Mouse (Mus musculus) embryonic stem cell, embryonic (primary cell): Measurements from ENCODE around the gene Ppp1r35.

ENCODE experiments used
- CTCF ChIA-PET, 4 experiments: fragments of 300-600 bp in 2 of 4; fragments of 350-600 bp in 2 of 4; sonication (Branson Sonifier 250); formaldehyde crosslinking; loops; one replicate each; lab custom pipeline; 2022; ENCODE audit warnings: inconsistent platforms in 2 of 4; lab: Charles Lee
- POLR2A ChIA-PET, 4 experiments: fragments of 300-600 bp in 2 of 4; fragments of 350-600 bp in 2 of 4; sonication (Branson Sonifier 250); formaldehyde crosslinking; loops; one replicate each; lab custom pipeline; 2022; ENCODE audit warnings: antibody characterized with exemption in 4 of 4, inconsistent platforms in 1 of 4; lab: Charles Lee

Ppp1r35 gene

DNA sequence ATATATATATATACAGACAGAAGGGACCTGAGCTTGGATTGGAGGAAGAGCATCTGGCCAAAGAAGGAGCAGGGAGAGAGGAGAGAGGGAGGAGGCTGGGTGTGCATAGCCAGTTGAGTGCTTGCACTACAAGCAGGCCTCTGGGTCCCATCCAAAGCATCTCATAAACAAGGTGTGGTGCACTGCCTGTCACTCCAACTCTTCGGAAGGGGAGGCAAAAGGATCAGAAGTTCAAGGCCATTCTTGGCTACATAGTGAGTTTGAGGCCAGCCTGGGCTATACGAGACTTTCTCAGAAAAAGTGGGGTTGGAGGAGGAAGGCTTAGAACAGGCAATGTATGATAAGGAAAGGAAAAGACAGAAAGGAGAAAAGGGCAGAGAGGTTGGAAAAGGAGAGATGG, 47.3 kb downstream of the Ppp1r35 start:
- CTCF ChIA-PET: no interaction called here
- POLR2A ChIA-PET: interaction anchor here in 1 of 4 experiments (1.3 kb wide), 1 partner anchor 10 kb away, joined by 3 read pairs; no protein-coding TSS in a partner anchor

DNA sequence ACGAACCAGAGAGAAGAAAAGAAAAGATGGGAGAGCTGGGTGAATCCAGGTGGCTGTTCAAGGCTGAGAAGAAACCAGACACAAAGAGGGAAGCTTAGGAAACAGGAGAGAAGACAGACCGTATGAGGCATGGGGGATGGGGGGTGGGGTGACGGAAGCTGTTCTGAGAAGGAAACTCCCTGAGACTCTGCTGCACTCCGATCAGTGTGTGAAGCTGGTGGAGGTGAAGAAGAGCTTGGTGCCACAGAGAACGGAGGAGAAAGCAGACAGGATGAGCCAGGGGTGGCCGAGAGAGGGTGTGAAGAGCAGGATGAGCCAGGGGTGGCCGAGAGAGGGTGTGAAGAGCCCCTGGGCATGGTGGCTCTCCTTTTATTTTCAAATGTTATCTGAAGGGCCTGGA, 47.8 kb downstream of the Ppp1r35 start:
- ChIA-PET POLR2A (interaction anchor here in 1 of 4 experiments (1.3 kb wide), 1 partner anchor 10 kb away, joined by 3 read pairs; no protein-coding TSS in a partner anchor), CTCF (no interaction called here)

DNA sequence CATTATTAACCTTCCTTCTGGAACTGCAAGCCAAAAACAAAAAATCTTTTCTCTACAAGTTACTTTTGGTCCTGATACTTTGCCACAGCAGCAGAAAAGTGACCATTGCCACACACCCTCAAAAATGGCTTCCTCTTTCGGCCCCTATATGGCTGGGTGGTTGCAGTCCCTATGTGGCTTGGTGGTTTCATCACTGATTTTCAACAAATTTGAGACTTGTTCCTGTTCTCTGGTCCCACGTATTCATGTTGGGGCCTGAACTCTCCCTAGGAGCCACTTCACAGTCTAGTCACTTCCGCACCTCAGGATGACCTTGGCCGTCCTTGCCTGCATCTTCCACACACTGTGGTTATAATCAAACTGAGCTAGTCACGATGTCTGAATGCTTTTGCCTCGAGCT, 50.0 kb downstream of the Ppp1r35 start:
- ChIA-PET CTCF (no interaction called here), POLR2A (no interaction called here)
